Mouse (Mus musculus) hindbrain, embryonic 16.5 days (tissue): ENCODE results near the gene Jmjd1c. TPM values are rescaled to one million over a fixed set of nuclear protein-coding genes. Genes with fewer than 3 reads are reported as not detected.
A peak's percentile ranks its signal among the peaks of the same experiment; 100 is the strongest.

Experiments used
- ATAC-seq: fragments of 200-750 bp; cut with Nextera tagmentation; 2 replicates; pipeline ENCODE4 v1.8.0; 2017; ENCODE audit warnings: moderate TSS enrichment, moderate library complexity
- H3K27ac ChIP-seq: fragments of 300-500 bp; sonication (generic); 2 replicates; pipeline ENCODE4 v1.5.1; 2014; ENCODE audit warnings: low read depth, mild to moderate bottlenecking, control low read depth, low read length, moderate library complexity
- H3K27me3 ChIP-seq: fragments of 300-500 bp; sonication (generic); replicated peaks from 2 replicates; pipeline ENCODE4 v1.6.1; 2014; ENCODE audit warnings: low read length; ENCODE audit not compliant: control insufficient read depth, insufficient read depth
- H3K36me3 ChIP-seq: fragments of 300-500 bp; sonication (generic); 2 replicates; pipeline ENCODE4 v1.6.1; 2014; ENCODE audit warnings: mild to moderate bottlenecking, low read length, moderate library complexity, mixed read lengths; ENCODE audit not compliant: control insufficient read depth, insufficient read depth
- H3K4me1 ChIP-seq: fragments of 300-500 bp; sonication (generic); 2 replicates; pipeline ENCODE4 v1.6.1; 2014; ENCODE audit warnings: low read depth, low read length; ENCODE audit not compliant: control insufficient read depth, insufficient read depth
- H3K4me2 ChIP-seq: fragments of 300-500 bp; sonication (generic); 2 replicates; pipeline ENCODE4 v1.6.1; 2014; ENCODE audit warnings: mild to moderate bottlenecking, low read length, control low read depth, moderate library complexity
- H3K4me3 ChIP-seq: fragments of 300-500 bp; sonication (generic); 2 replicates; pipeline ENCODE4 v1.5.1; 2014; ENCODE audit warnings: mild to moderate bottlenecking, low read length, control low read depth, moderate library complexity
- H3K9ac ChIP-seq: fragments of 300-500 bp; sonication (generic); 2 replicates; pipeline ENCODE4 v1.6.1; 2014; ENCODE audit warnings: low read depth, mild to moderate bottlenecking, control low read depth, low read length, moderate library complexity
- H3K9me3 ChIP-seq: fragments of 300-500 bp; sonication (generic); 2 replicates; pipeline ENCODE4 v1.6.1; 2014; ENCODE audit warnings: mild to moderate bottlenecking, low read length, moderate library complexity; ENCODE audit not compliant: control insufficient read depth
- WGBS: fragments of 180-500 bp; shearing (Covaris S2); extraction: QIAGEN DNeasy Blood & Tissue Kit; methylation state at CpG from one replicate; pipeline ENCODE4 v1.1.7; 2014; 5-methylcytosine and 5-hydroxymethylcytosine counted together
- polyA plus RNA-seq: library from polyadenylated mRNA; unstranded; fragments of >200 nt; fragmentation: Nextera tagmentation; extraction: Ambion mirVana; gene quantifications from 2 replicates; pipeline ENCODE4 v1.2.1, GENCODE M21; 2015

Jmjd1c gene
- polyA plus RNA-seq, 1 experiment from 2014 or later: 33.4 TPM

GRCm38 (mm10) chr10:67247145-67247544, 151.2 kb downstream of the Jmjd1c start:
- Histone ChIP-seq H3K4me1 (no peaks in the 10 kb centered on the region), H3K27ac (no peak overlapping the region), H3K4me3 (no peak overlapping the region), H3K36me3 (peaks cover 14% of the 10 kb centered on the region), H3K4me2 (no peak overlapping the region), H3K27me3 (no peaks in the 10 kb centered on the region), H3K9me3 (no peaks in the 10 kb centered on the region), H3K9ac (no peak overlapping the region)
- no peak for ATAC-seq
- 86% methylated on average over 4 of the region's 4 CpGs for WGBS

DNA sequence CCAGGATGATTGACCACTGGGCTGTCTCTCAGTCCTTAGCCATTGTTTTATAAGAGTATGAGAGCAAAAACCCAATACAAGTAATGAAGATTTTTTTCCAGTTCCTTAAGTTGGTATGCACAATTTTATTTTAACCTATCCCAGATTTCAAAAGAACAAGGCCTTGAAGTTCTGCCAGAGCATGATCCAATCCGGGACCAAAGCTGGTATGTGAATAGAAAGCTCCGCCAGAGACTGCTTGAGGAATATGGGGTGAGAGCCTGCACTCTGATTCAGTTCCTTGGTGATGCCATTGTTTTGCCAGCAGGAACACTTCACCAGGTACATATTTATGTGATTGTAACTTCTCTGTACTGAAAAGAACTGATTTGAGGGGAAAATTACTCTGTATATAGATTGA, 153.6 kb downstream of the Jmjd1c start:
- H3K4me3 ChIP-seq: no peak overlapping the region
- H3K36me3 ChIP-seq: peaks cover 14% of the 10 kb centered on the region
- ATAC-seq: no peak
- H3K27ac ChIP-seq: no peak overlapping the region
- no peak overlapping the region for H3K9ac ChIP-seq
- 89% methylated on average over 2 of the region's 2 CpGs for WGBS
- no peak overlapping the region for H3K4me2 ChIP-seq
- no peaks in the 10 kb centered on the region for H3K4me1 ChIP-seq
- H3K9me3 ChIP-seq: no peaks in the 10 kb centered on the region
- H3K27me3 ChIP-seq: no peaks in the 10 kb centered on the region

DNA sequence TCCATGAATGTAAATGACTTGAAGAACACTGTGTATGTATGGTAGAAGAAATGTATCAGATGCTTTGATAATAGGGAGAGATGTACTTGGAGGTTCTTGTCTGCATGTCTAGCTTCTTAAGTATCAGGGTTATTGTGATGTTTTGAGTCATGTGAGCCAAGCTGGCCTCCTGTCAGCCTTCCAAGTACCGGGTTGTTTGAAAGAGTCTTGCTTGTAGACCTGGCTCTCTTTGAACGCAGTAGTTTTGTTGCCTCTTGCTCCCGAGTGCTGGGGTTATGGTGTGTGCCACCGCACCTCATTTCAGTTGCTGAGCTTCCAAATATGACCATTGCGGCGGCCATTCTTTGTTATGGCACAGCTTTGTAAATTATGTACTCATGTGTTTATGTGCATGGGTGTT, 154.9 kb downstream of the Jmjd1c start:
- WGBS: 92% methylated on average over 6 of the region's 6 CpGs
- no peak overlapping the region for H3K9ac ChIP-seq
- H3K4me2 ChIP-seq: no peak overlapping the region
- no peak overlapping the region for H3K27ac ChIP-seq
- no peak overlapping the region for H3K4me3 ChIP-seq
- H3K36me3 ChIP-seq: peaks cover 12% of the 10 kb centered on the region
- no peaks in the 10 kb centered on the region for H3K27me3 ChIP-seq
- H3K4me1 ChIP-seq: no peaks in the 10 kb centered on the region
- no peaks in the 10 kb centered on the region for H3K9me3 ChIP-seq
- ATAC-seq: no peak

DNA sequence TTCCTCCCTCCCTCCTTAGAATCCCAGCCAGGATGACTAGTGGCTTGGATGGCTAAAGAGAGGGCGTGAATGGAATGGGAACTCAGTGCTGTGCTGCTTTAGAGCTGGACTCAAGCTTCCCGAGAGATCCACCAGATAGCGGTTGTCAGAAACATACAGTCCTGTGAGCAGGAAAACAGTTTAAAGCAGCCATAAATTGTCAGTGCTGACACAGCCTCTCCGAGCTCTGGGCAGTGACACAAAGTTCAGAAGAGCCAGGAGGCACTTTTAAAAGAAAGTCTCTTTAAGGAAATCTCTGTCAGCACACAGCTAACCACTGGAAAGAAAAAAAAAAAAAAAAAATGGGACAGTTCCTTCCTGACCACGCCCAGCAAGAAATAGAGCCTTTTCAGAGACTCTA, 156.4 kb downstream of the Jmjd1c start:
- H3K4me2 ChIP-seq: no peak overlapping the region
- H3K4me1 ChIP-seq: no peaks in the 10 kb centered on the region
- H3K27ac ChIP-seq: no peak overlapping the region
- H3K9me3 ChIP-seq: no peaks in the 10 kb centered on the region
- no peak for ATAC-seq
- no peak overlapping the region for H3K9ac ChIP-seq
- H3K36me3 ChIP-seq: peaks cover 9% of the 10 kb centered on the region
- no peak overlapping the region for H3K4me3 ChIP-seq
- H3K27me3 ChIP-seq: no peaks in the 10 kb centered on the region
- 77% methylated on average over 5 of the region's 5 CpGs for WGBS

DNA sequence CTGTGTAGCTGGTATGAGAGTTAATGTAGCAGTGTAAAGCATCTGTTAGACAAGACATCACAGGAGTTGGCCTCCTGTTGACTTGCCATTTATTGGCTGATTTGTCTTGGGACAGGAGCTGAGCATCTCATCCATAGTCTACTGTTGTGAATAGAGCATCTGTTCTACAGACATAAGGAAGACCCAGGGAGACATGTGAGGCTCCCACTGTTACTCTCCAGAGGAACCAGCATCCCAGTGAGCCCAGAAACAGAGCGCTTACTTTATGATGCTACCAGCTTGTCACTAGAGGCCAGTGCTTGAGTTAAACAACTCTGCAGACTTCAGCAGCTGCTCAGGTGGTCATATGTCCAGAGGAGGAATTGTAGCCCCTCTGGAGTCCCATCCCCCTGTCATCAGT, 157.2 kb downstream of the Jmjd1c start:
- Histone ChIP-seq H3K27ac (no peak overlapping the region), H3K4me3 (no peak overlapping the region), H3K9ac (no peak overlapping the region), H3K4me1 (no peaks in the 10 kb centered on the region), H3K27me3 (no peaks in the 10 kb centered on the region), H3K9me3 (no peaks in the 10 kb centered on the region), H3K4me2 (no peak overlapping the region), H3K36me3 (peaks cover 9% of the 10 kb centered on the region)
- no peak for ATAC-seq
- 86% methylated on average over 1 of the region's 1 CpGs for WGBS

DNA sequence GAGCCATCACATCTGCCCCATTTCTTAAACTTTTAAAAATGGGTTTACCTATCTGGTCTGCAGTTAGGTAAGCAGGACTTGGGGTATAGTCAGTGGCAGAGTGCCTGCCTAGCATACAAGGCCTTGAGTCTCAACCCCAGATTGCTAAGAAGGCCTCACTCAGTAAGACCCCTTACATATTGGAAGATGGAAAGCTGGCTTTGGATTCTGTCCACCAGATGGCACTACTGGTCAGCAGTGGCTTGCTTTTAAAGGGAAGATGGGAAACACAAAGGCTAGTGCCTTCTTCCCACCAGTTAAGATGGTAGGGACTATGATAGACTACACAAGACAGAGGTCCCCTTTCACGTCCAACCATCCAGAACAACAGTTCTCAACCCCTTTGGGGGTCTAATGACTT, 168.9 kb downstream of the Jmjd1c start:
- peaks cover 9% of the 10 kb centered on the region for H3K36me3 ChIP-seq
- no peak; the same call in 1 of the 2 replicates for ATAC-seq
- 38% methylated on average over 1 of the region's 1 CpGs for WGBS

GRCm38 (mm10) chr10:67275916-67276315, 180.0 kb downstream of the Jmjd1c start:
- Histone ChIP-seq H3K4me1 (no peaks in the 10 kb centered on the region), H3K9me3 (no peaks in the 10 kb centered on the region), H3K27ac (no peak overlapping the region), H3K4me2 (no peak overlapping the region), H3K4me3 (no peak overlapping the region), H3K9ac (no peak overlapping the region), H3K27me3 (no peaks in the 10 kb centered on the region), H3K36me3 (peaks cover 10% of the 10 kb centered on the region)
- no peak for ATAC-seq

More for the DNA sequence above, 168.9 kb downstream of the Jmjd1c start:
- H3K4me1 ChIP-seq: no peaks in the 10 kb centered on the region
- H3K9ac ChIP-seq: no peak overlapping the region
- no peaks in the 10 kb centered on the region for H3K27me3 ChIP-seq
- no peak overlapping the region for H3K4me3 ChIP-seq
- H3K9me3 ChIP-seq: no peaks in the 10 kb centered on the region
- H3K27ac ChIP-seq: no peak overlapping the region
- no peak overlapping the region for H3K4me2 ChIP-seq

- 75% methylated on average over 8 of the region's 8 CpGs for WGBS
- H3K4me3 ChIP-seq: no peak overlapping the region
- H3K9me3 ChIP-seq: no peaks in the 10 kb centered on the region
- no peak overlapping the region for H3K4me2 ChIP-seq
- no peaks in the 10 kb centered on the region for H3K36me3 ChIP-seq
- H3K27ac ChIP-seq: no peak overlapping the region
- no peak overlapping the region for H3K9ac ChIP-seq
- H3K4me1 ChIP-seq: peaks cover 14% of the 10 kb centered on the region
- no peaks in the 10 kb centered on the region for H3K27me3 ChIP-seq
- no peak for ATAC-seq
These were observed 185.9 kb downstream of the Jmjd1c start for GRCm38 (mm10) chr10:67281852-67282251.

GRCm38 (mm10) chr10:67282531-67282930, 186.6 kb downstream of the Jmjd1c start:
- H3K4me2 ChIP-seq: no peak overlapping the region
- WGBS: 83% methylated on average over 2 of the region's 2 CpGs
- no peak overlapping the region for H3K4me3 ChIP-seq
- peaks cover 14% of the 10 kb centered on the region for H3K4me1 ChIP-seq
- no peaks in the 10 kb centered on the region for H3K36me3 ChIP-seq
- no peaks in the 10 kb centered on the region for H3K27me3 ChIP-seq
- H3K9ac ChIP-seq: no peak overlapping the region
- H3K9me3 ChIP-seq: no peaks in the 10 kb centered on the region
- no peak for ATAC-seq
- no peak overlapping the region for H3K27ac ChIP-seq

- no peaks in the 10 kb centered on the region for H3K27me3 ChIP-seq
- WGBS: 90% methylated on average over 9 of the region's 9 CpGs
- H3K4me2 ChIP-seq: peak overlapping the region; percentile 94
- ATAC-seq: no peak
- H3K27ac ChIP-seq: no peak overlapping the region
- no peaks in the 10 kb centered on the region for H3K9me3 ChIP-seq
- H3K9ac ChIP-seq: no peak overlapping the region
- no peak overlapping the region; the same call in 1 of the 2 replicates for H3K4me3 ChIP-seq
- H3K36me3 ChIP-seq: no peaks in the 10 kb centered on the region
- peaks cover 14% of the 10 kb centered on the region for H3K4me1 ChIP-seq
These were observed 187.6 kb downstream of the Jmjd1c start for GRCm38 (mm10) chr10:67283516-67283915.
